Mouse (Mus musculus) MEL (cell line): ENCODE measurements at regions not wholly inside any gene's neighbourhood (a gene's known extent, or its start where the extent isn't known, plus 50 kb on each side); places are given as distances from the start of the nearest gene placed in this dataset.

ENCODE experiments used
- DNase-seq: peaks from one replicate; pipeline ENCODE4 v3.0.0; 2011; ENCODE audit warnings: low read depth, low spot score
- H3K27ac ChIP-seq: 2 replicates; pipeline ENCODE4 v1.5.1; 2012; ENCODE audit warnings: low read depth, mild to moderate bottlenecking, control low read depth, low read length, moderate library complexity; ENCODE audit not compliant: control insufficient read depth
- H3K27me3 ChIP-seq, 2 experiments: fragments of 150-350 bp in 1 of 2; sonication (generic) in 1 of 2; 2 replicates each; pipeline ENCODE4 v1.6.1; 2012; ENCODE audit warnings: low read length in 2 of 2, mild to moderate bottlenecking in 2 of 2, improper control_type of control experiment in 1 of 2, moderate library complexity in 1 of 2; ENCODE audit not compliant: insufficient read depth in 2 of 2, control insufficient read depth in 1 of 2
- H3K36me3 ChIP-seq, 2 experiments: 2 replicates each; pipeline ENCODE4 v1.6.1; 2012 to 2014; ENCODE audit warnings: low read length in 2 of 2, improper control_type of control experiment in 1 of 2, inconsistent platforms in 1 of 2, mild to moderate bottlenecking in 1 of 2; ENCODE audit not compliant: insufficient read depth in 2 of 2, control insufficient read depth in 1 of 2
- H3K4me1 ChIP-seq, 2 experiments: fragments of 150-350 bp in 1 of 2; sonication (generic) in 1 of 2; 2 replicates each; pipeline ENCODE4 v1.6.1; 2012; ENCODE audit warnings: low read length in 2 of 2, improper control_type of control experiment in 1 of 2, mild to moderate bottlenecking in 1 of 2; ENCODE audit not compliant: insufficient read depth in 2 of 2, control insufficient read depth in 1 of 2
- H3K4me3 ChIP-seq, 2 experiments: fragments of 150-350 bp in 1 of 2; sonication (generic) in 1 of 2; 2 replicates each; pipeline ENCODE4 v1.5.1; 2012; ENCODE audit warnings: low read depth in 2 of 2, low read length in 2 of 2, mild to moderate bottlenecking in 2 of 2, moderate library complexity in 2 of 2, control low read depth in 1 of 2, improper control_type of control experiment in 1 of 2; ENCODE audit not compliant: control insufficient read depth in 1 of 2, insufficient read depth in 1 of 2
- H3K79me2 ChIP-seq: 2 replicates; pipeline ENCODE4 v1.6.1; 2012; ENCODE audit warnings: mild to moderate bottlenecking, low read length, moderate library complexity; ENCODE audit not compliant: control insufficient read depth, poor library complexity, insufficient read depth
- H3K9ac ChIP-seq: 2 replicates; pipeline ENCODE4 v1.6.1; 2012; ENCODE audit warnings: low read depth, mild to moderate bottlenecking, control low read depth, low read length, moderate library complexity; ENCODE audit not compliant: control insufficient read depth, poor library complexity, severe bottlenecking
- H3K9me3 ChIP-seq: fragments of 150-350 bp; sonication (generic); replicated peaks from 2 replicates; pipeline ENCODE4 v1.6.1; 2012; ENCODE audit warnings: mild to moderate bottlenecking, low read length, improper control_type of control experiment, moderate library complexity; ENCODE audit not compliant: insufficient read depth
- CHD1 ChIP-seq: IDR thresholded peaks from 2 replicates; pipeline ENCODE4 v1.6.1; 2012; ENCODE audit warnings: low read depth, mild to moderate bottlenecking, inconsistent platforms, low read length, improper control_type of control experiment
- CHD2 ChIP-seq: IDR thresholded peaks from 2 replicates; pipeline ENCODE4 v1.6.1; 2011; ENCODE audit warnings: low read length, improper control_type of control experiment
- E2F4 ChIP-seq: IDR thresholded peaks from 2 replicates; pipeline ENCODE4 v1.6.1; 2011; ENCODE audit warnings: low read depth, low read length, improper control_type of control experiment, borderline replicate concordance
- ELF1 ChIP-seq: IDR thresholded peaks from 2 replicates; pipeline ENCODE4 v1.6.1; 2014; ENCODE audit warnings: low read depth, mild to moderate bottlenecking, inconsistent platforms, low read length, improper control_type of control experiment, moderate library complexity
- ETS1 ChIP-seq: IDR thresholded peaks from 2 replicates; pipeline ENCODE4 v1.6.1; 2012; ENCODE audit warnings: low read depth, mild to moderate bottlenecking, inconsistent platforms, low read length, improper control_type of control experiment, moderate library complexity
- GATA1 ChIP-seq: IDR thresholded peaks from 2 replicates; pipeline ENCODE4 v1.6.1; 2011; ENCODE audit warnings: low read depth, low read length, improper control_type of control experiment
- HCFC1 ChIP-seq: IDR thresholded peaks from 2 replicates; pipeline ENCODE4 v1.6.1; 2012; ENCODE audit warnings: low read depth, mild to moderate bottlenecking, inconsistent platforms, low read length, improper control_type of control experiment, moderate library complexity
- KAT2A ChIP-seq: conservative IDR thresholded peaks from 2 replicates; pipeline ENCODE4 v1.6.1; 2012; ENCODE audit warnings: low read depth, low read length, improper control_type of control experiment, inconsistent platforms
- MAFK ChIP-seq: IDR thresholded peaks from 2 replicates; pipeline ENCODE4 v1.6.1; 2011; ENCODE audit warnings: low read depth, mild to moderate bottlenecking, low read length, improper control_type of control experiment, borderline replicate concordance
- MAX ChIP-seq: IDR thresholded peaks from 2 replicates; pipeline ENCODE4 v1.6.1; 2011; ENCODE audit warnings: low read length, improper control_type of control experiment
- MEF2A ChIP-seq: IDR thresholded peaks from 2 replicates; pipeline ENCODE4 v1.6.1; 2014; ENCODE audit warnings: low read depth, mild to moderate bottlenecking, inconsistent platforms, low read length, improper control_type of control experiment; ENCODE audit not compliant: poor library complexity, insufficient replicate concordance, severe bottlenecking; ENCODE audit errors: extremely low read depth
- MYC ChIP-seq: IDR thresholded peaks from 2 replicates; pipeline ENCODE4 v1.6.1; 2011; ENCODE audit warnings: low read depth, mild to moderate bottlenecking, low read length, improper control_type of control experiment, moderate library complexity
- NELFE ChIP-seq: IDR thresholded peaks from 2 replicates; pipeline ENCODE4 v1.6.1; 2011; ENCODE audit warnings: low read depth, low read length, improper control_type of control experiment
- NRF1 ChIP-seq: IDR thresholded peaks from 2 replicates; pipeline ENCODE4 v1.6.1; 2014; ENCODE audit warnings: low read depth, mild to moderate bottlenecking, inconsistent platforms, low read length, improper control_type of control experiment, moderate library complexity; ENCODE audit not compliant: poor library complexity, insufficient read depth, severe bottlenecking
- POLR2A ChIP-seq, 2 experiments: IDR thresholded peaks; 2 replicates each; pipeline ENCODE4 v1.6.1; 2011 to 2012; ENCODE audit warnings: low read length in 2 of 2, mild to moderate bottlenecking in 2 of 2, control low read depth in 1 of 2, improper control_type of control experiment in 1 of 2, low read depth in 1 of 2, moderate library complexity in 1 of 2; ENCODE audit not compliant: control insufficient read depth in 1 of 2, insufficient read depth in 1 of 2, poor library complexity in 1 of 2
- RCOR1 ChIP-seq: IDR thresholded peaks from 2 replicates; pipeline ENCODE4 v1.6.1; 2012; ENCODE audit warnings: low read depth, mild to moderate bottlenecking, inconsistent platforms, low read length, improper control_type of control experiment
- TAL1 ChIP-seq: IDR thresholded peaks from 2 replicates; pipeline ENCODE4 v1.6.1; 2012; ENCODE audit warnings: mild to moderate bottlenecking, inconsistent platforms, low read length, moderate library complexity, mixed read lengths
- TBP ChIP-seq: IDR thresholded peaks from 2 replicates; pipeline ENCODE4 v1.8.0; 2011; ENCODE audit warnings: low read depth, low read length, improper control_type of control experiment
- USF2 ChIP-seq, 2 experiments: IDR thresholded peaks; 2 replicates each; pipeline ENCODE4 v1.6.1; 2011 to 2012; ENCODE audit warnings: improper control_type of control experiment in 2 of 2, low read length in 2 of 2, borderline replicate concordance in 1 of 2, inconsistent platforms in 1 of 2, low read depth in 1 of 2, mild to moderate bottlenecking in 1 of 2; ENCODE audit not compliant: insufficient read depth in 1 of 2
- ZMIZ1 ChIP-seq: IDR thresholded peaks from 2 replicates; pipeline ENCODE4 v1.6.1; 2012; ENCODE audit warnings: low read depth, mild to moderate bottlenecking, inconsistent platforms, low read length, improper control_type of control experiment, moderate library complexity
- ZNF384 ChIP-seq: IDR thresholded peaks from 2 replicates; pipeline ENCODE4 v1.6.1; 2012; ENCODE audit warnings: low read depth, mild to moderate bottlenecking, inconsistent platforms, low read length, improper control_type of control experiment

GRCm38 (mm10) chr6:13006596-13006995 is 63.0 kb upstream of the Tmem106b start:
- H3K36me3 ChIP-seq, result no peaks in the 10 kb centered on the region
- no peak overlapping the region for H3K9ac ChIP-seq
- no peaks in the 10 kb centered on the region for H3K27me3 ChIP-seq
- H3K79me2 ChIP-seq, result no peaks in the 10 kb centered on the region
- no peak for DNase-seq
- H3K4me1 ChIP-seq, result no peaks in the 10 kb centered on the region
- H3K4me3 ChIP-seq, result no peak overlapping the region
- no peaks in the 10 kb centered on the region for H3K9me3 ChIP-seq
- TF ChIP-seq POLR2A (IDR thresholded peaks at IDR 0.05; ENCODE audit: control insufficient read depth in 1 of 2, insufficient read depth in 1 of 2, low read depth in 1 of 2, low read length in 2 of 2, poor library complexity in 1 of 2) (no peak), NRF1 (no peak), MAX (no peak), RCOR1 (no peak), NELFE (no peak), USF2 (IDR thresholded peaks at IDR 0.05; ENCODE audit: borderline replicate concordance in 1 of 2, insufficient read depth in 1 of 2, low read depth in 1 of 2, low read length in 2 of 2) (no peak), GATA1 (no peak)
- H3K27ac ChIP-seq, result no peak overlapping the region

- H3K9ac ChIP-seq, result no peak overlapping the region
- no peak overlapping the region for H3K27ac ChIP-seq
- no peaks in the 10 kb centered on the region for H3K79me2 ChIP-seq
- no peaks in the 10 kb centered on the region for H3K27me3 ChIP-seq
- H3K9me3 ChIP-seq, result no peaks in the 10 kb centered on the region
- H3K4me3 ChIP-seq, result no peak overlapping the region
- TF ChIP-seq E2F4 (no peak), ZMIZ1 (no peak), TBP (no peak), ELF1 (no peak), CHD2 (no peak), CHD1 (no peak), GATA1 (no peak), ZNF384 (no peak), ETS1 (no peak), KAT2A (no peak)
- no peaks in the 10 kb centered on the region for H3K36me3 ChIP-seq
- no peak for DNase-seq
- H3K4me1 ChIP-seq, result no peaks in the 10 kb centered on the region
These were observed 74.9 kb upstream of the Tmem106b start for GRCm38 (mm10) chr6:12994701-12995100.

- H3K9ac ChIP-seq, result no peak overlapping the region
- no peak overlapping the region for H3K27ac ChIP-seq
- H3K9me3 ChIP-seq, result no peaks in the 10 kb centered on the region
- no peak overlapping the region for H3K4me3 ChIP-seq
- no peak for DNase-seq
- H3K79me2 ChIP-seq, result no peaks in the 10 kb centered on the region
- no peaks in the 10 kb centered on the region for H3K4me1 ChIP-seq
- TF ChIP-seq MAFK, result no peak
- no peak for TF ChIP-seq MYC
- TF ChIP-seq ELF1, result no peak
- no peak for TF ChIP-seq E2F4
- no peak for TF ChIP-seq TAL1
- TF ChIP-seq HCFC1, result no peak
- no peak for TF ChIP-seq MEF2A
- TF ChIP-seq, all 39 proteins: peak for 0
- Histone ChIP-seq H3K27me3 (no peaks in the 10 kb centered on the region), H3K36me3 (no peaks in the 10 kb centered on the region)
These were observed 75.8 kb upstream of the Tmem106b start for GRCm38 (mm10) chr6:12993772-12994171.
